Mouse (Mus musculus) ES-E14 (cell line): ENCODE data around the gene Gtf2b.

Experiments
- CHD2 ChIP-seq: IDR thresholded peaks from 2 replicates; pipeline ENCODE4 v1.6.1; 2014; ENCODE audit warnings: mild to moderate bottlenecking, low read depth, low read length, inconsistent platforms
- HCFC1 ChIP-seq: IDR thresholded peaks from 2 replicates; pipeline ENCODE4 v1.6.1; 2012; ENCODE audit warnings: low read length, inconsistent platforms, borderline replicate concordance; ENCODE audit not compliant: insufficient read depth
- MAFK ChIP-seq: IDR thresholded peaks from 2 replicates; pipeline ENCODE4 v1.6.1; 2014; ENCODE audit warnings: mild to moderate bottlenecking, low read depth, low read length, inconsistent platforms; ENCODE audit not compliant: insufficient read depth
- ZC3H11A ChIP-seq: IDR thresholded peaks from 2 replicates; pipeline ENCODE4 v1.6.1; 2012; ENCODE audit warnings: low read depth, mild to moderate bottlenecking, inconsistent platforms, low read length, borderline replicate concordance
- ZNF384 ChIP-seq: IDR thresholded peaks from 2 replicates; pipeline ENCODE4 v1.6.1; 2012; ENCODE audit warnings: low read depth, low read length, inconsistent platforms

- no peak for TF ChIP-seq ZC3H11A
- no peak for TF ChIP-seq HCFC1
- 0 out of 2 replicates have a peak, but pooled peaks have one; percentile 6 for TF ChIP-seq ZNF384
- TF ChIP-seq CHD2, result no peak
- no peak for TF ChIP-seq MAFK
Measured at GRCm38 (mm10) chr3:142765778-142766165, 927 bp downstream of the Gtf2b start.
